Mouse (Mus musculus) cortical plate, adult 2 months (tissue): ENCODE data around the gene Fam217b.

Experiments used
- CTCF ChIP-seq: fragments of 200-500 bp; IDR thresholded peaks from 2 replicates; pipeline ENCODE4 v1.5.1; 2011; ENCODE audit warnings: mild to moderate bottlenecking, control low read depth, low read length; ENCODE audit not compliant: insufficient read depth; ENCODE audit errors: extremely low read depth
- POLR2A ChIP-seq: fragments of 200-500 bp; IDR thresholded peaks from 2 replicates; pipeline ENCODE4 v1.6.1; 2011; ENCODE audit warnings: mild to moderate bottlenecking, low read length, control low read depth; ENCODE audit not compliant: insufficient read depth; ENCODE audit errors: extremely low read depth

DNA sequence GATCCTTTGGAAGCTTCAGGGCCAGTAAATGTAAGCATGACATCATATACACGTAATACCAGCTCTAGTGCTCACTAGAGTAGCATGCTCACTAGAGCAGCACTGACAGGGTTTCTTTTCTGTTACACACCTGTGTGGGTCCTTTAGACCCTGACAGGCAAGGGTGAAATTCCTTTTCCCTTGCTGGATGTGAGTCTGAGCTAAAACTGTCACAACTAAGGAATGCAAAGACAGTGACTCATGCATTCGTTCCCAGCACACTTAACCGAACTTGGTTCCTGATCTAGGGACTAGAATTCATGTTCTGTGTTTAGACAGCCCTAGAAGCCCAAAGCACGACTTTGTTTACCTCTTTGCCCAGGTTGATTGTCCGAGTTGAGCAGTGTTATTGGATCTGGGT lies 8.9 kb downstream of the Fam217b start:
- no peak for TF ChIP-seq CTCF
- no peak for TF ChIP-seq POLR2A
